Comparison of ENCODE assay signal across 8 mouse cellular contexts in genomic region chr13:46727837-46728268, GRCm38 (mm10). TPM values are rescaled to one million over a fixed set of nuclear protein-coding genes. Genes with fewer than 3 reads are reported as not detected.
DNase-seq lines count a peak whose midpoint lies in the region; ATAC-seq and TF ChIP-seq lines count a peak whose summit lies in the region.

Nup153 (minus strand) TSS chr13:46727940.

- H3K36me3 ChIP-seq in kidney, embryonic 14.5 days (ENCODE audit: control insufficient read depth, insufficient read depth, low read length) = no peaks in the 10 kb centered on the region
- H3K36me3 ChIP-seq in limb, embryonic 15.5 days = no peaks in the 10 kb centered on the region

- H3K4me3 ChIP-seq in bone marrow macrophage, adult 2 months (ENCODE audit: insufficient read depth, low read length) = peak within 1 kb of the TSS; percentile 75
- peak within 1 kb of the TSS; percentile 81 for H3K4me3 ChIP-seq in embryonic fibroblast, embryonic 13.5 days (ENCODE audit: insufficient read depth, low read length)
- peak within 1 kb of the TSS; percentile 99 for H3K4me3 ChIP-seq in kidney, embryonic 14.5 days (ENCODE audit: low read length)
- peak within 1 kb of the TSS; percentile 100 for H3K4me3 ChIP-seq in limb, embryonic 15.5 days

- peak within 1 kb of the TSS; percentile 76 for H3K27ac ChIP-seq in bone marrow macrophage, adult 2 months (ENCODE audit: insufficient read depth, low read depth, low read length)
- H3K27ac ChIP-seq in embryonic fibroblast, embryonic 13.5 days (ENCODE audit: insufficient read depth, low read length) = peak within 1 kb of the TSS; percentile 78
- peak within 1 kb of the TSS; percentile 98 for H3K27ac ChIP-seq in kidney, embryonic 14.5 days (ENCODE audit: low read depth, low read length)
- H3K27ac ChIP-seq in limb, embryonic 15.5 days = peak within 1 kb of the TSS; percentile 97

- peaks cover 10% of the 10 kb centered on the region for H3K4me1 ChIP-seq in bone marrow macrophage, adult 2 months (ENCODE audit: control insufficient read depth, insufficient read depth, low read length)
- peaks cover 6% of the 10 kb centered on the region; the same call in 1 of the 2 replicates for H3K4me1 ChIP-seq in embryonic fibroblast, embryonic 13.5 days (ENCODE audit: control insufficient read depth, insufficient read depth, low read length)
- peaks cover 10% of the 10 kb centered on the region; the same call in 1 of the 2 replicates for H3K4me1 ChIP-seq in kidney, embryonic 14.5 days (ENCODE audit: control insufficient read depth, insufficient read depth, low read length)
- peaks cover 11% of the 10 kb centered on the region for H3K4me1 ChIP-seq in limb, embryonic 15.5 days

- H3K9me3 ChIP-seq in kidney, embryonic 14.5 days (ENCODE audit: control insufficient read depth, low read length) = no peaks in the 10 kb centered on the region
- no peaks in the 10 kb centered on the region for H3K9me3 ChIP-seq in limb, embryonic 15.5 days

- 0% methylated on average over 50 of the region's 51 CpGs for WGBS in kidney, embryonic 14.5 days
- WGBS in limb, embryonic 15.5 days = 0% methylated on average over 44 of the region's 51 CpGs

- H3K27me3 ChIP-seq in kidney, embryonic 14.5 days (ENCODE audit: control insufficient read depth, insufficient read depth, low read length) = no peaks in the 10 kb centered on the region
- no peaks in the 10 kb centered on the region for H3K27me3 ChIP-seq in limb, embryonic 15.5 days

- TF ChIP-seq CTCF in bone marrow macrophage, adult 2 months (IDR thresholded peaks at IDR 0.05; ENCODE audit: low read depth, low read length) = no peak
- TF ChIP-seq CTCF in embryonic fibroblast, embryonic 13.5 days (IDR thresholded peaks at IDR 0.05; ENCODE audit: borderline replicate concordance, insufficient read depth, low read length) = no peak

- peak within 1 kb of the TSS; percentile 96 for H3K9ac ChIP-seq in kidney, embryonic 14.5 days (ENCODE audit: low read depth, low read length)
- H3K9ac ChIP-seq in limb, embryonic 15.5 days = peak within 1 kb of the TSS; percentile 93

- H3K4me2 ChIP-seq in kidney, embryonic 14.5 days (replicated peaks; ENCODE audit: low read depth, low read length) = peak within 1 kb of the TSS; percentile 66
- H3K4me2 ChIP-seq in limb, embryonic 15.5 days = peak within 1 kb of the TSS; percentile 70

- no peak for TF ChIP-seq POLR2A in bone marrow macrophage, adult 2 months (IDR thresholded peaks at IDR 0.05; ENCODE audit: borderline replicate concordance, low read depth, low read length)
- peak; percentile 76 for TF ChIP-seq POLR2A in embryonic fibroblast, embryonic 13.5 days (IDR thresholded peaks at IDR 0.05; ENCODE audit: low read depth, low read length)

- peak; percentile 99 for DNase-seq in A20 (ENCODE audit: low read depth, low spot score)
- DNase-seq in heart, adult 9 months (ENCODE audit: low spot score in 2 of 2) = peak; percentile 98 to 100
- DNase-seq in monocyte, adult 2 months (ENCODE audit: low read depth in 1 of 2, low spot score in 2 of 2) = peak; percentile 99 to 100
- DNase-seq in spleen, postnatal 36 days (ENCODE audit: low spot score in 2 of 2) = peak; percentile 99 to 100

- peak; percentile 95 for ATAC-seq in kidney, embryonic 14.5 days (ENCODE audit: low FRiP score, low TSS enrichment)
- peak; percentile 91 for ATAC-seq in limb, embryonic 15.5 days (ENCODE audit: insufficient number of reproducible peaks, low FRiP score, low TSS enrichment, low read depth)

RNA-seq across cellular contexts. Expression of gene Nup153, which starts in this region (rescaled TPM):
- 33.9 and 37.6 TPM in 2 replicates for polyA plus RNA-seq in bone marrow macrophage, adult 2 months (2012; ENCODE audit: insufficient read depth, insufficient read length, missing spikeins)
- 99.4 and 120 TPM in 2 replicates for polyA plus RNA-seq in embryonic fibroblast, embryonic 13.5 days (2011; ENCODE audit: insufficient read length, low read depth, missing spikeins)
- polyA plus RNA-seq in kidney, embryonic 14.5 days (2014; fragmentation: Nextera tagmentation; extraction: Ambion mirVana) = 37.2 and 47.2 TPM in 2 replicates
- polyA plus RNA-seq in limb, embryonic 15.5 days (2015; fragmentation: Nextera tagmentation; extraction: Ambion mirVana) = 15.7 and 19.4 TPM in 2 replicates

Comparison
In these comparisons a context has a peak if more than half of its experiments do, and no peak if none do; other contexts are left out.
1. Peak in every context shown above with its lines: DNase-seq, ATAC-seq, H3K4me3 ChIP-seq and H3K27ac ChIP-seq.